Mouse (Mus musculus) CH12.LX (cell line): ENCODE results near the gene Bbs10.

Experiments used
- CTCF ChIP-seq, 2 experiments: IDR thresholded peaks in 1 of 2; conservative IDR thresholded peaks in 1 of 2; 2 replicates each; pipeline ENCODE4 v1.5.1; 2011 to 2012; ENCODE audit warnings: low read depth in 2 of 2, low read length in 2 of 2, improper control_type of control experiment in 1 of 2, inconsistent platforms in 1 of 2, mild to moderate bottlenecking in 1 of 2, moderate library complexity in 1 of 2
- ELF1 ChIP-seq: IDR thresholded peaks from 2 replicates; pipeline ENCODE4 v1.6.1; 2014; ENCODE audit warnings: low read depth, mild to moderate bottlenecking, inconsistent platforms, low read length, improper control_type of control experiment
- GABPA ChIP-seq: IDR thresholded peaks from 2 replicates; pipeline ENCODE4 v1.6.1; 2012; ENCODE audit warnings: low read depth, low read length, improper control_type of control experiment, inconsistent platforms; ENCODE audit not compliant: insufficient replicate concordance
- POLR2A ChIP-seq: IDR thresholded peaks from 2 replicates; pipeline ENCODE4 v1.6.1; 2011; ENCODE audit warnings: low read depth, mild to moderate bottlenecking, improper control_type of control experiment, low read length
- POLR2AphosphoS2 ChIP-seq: IDR thresholded peaks from 2 replicates; pipeline ENCODE4 v1.6.1; 2011; ENCODE audit warnings: low read depth, low read length, improper control_type of control experiment
- RAD21 ChIP-seq: IDR thresholded peaks from 2 replicates; pipeline ENCODE4 v1.6.1; 2011; ENCODE audit warnings: low read depth, mild to moderate bottlenecking, low read length, improper control_type of control experiment, moderate library complexity
- USF1 ChIP-seq: IDR thresholded peaks from 2 replicates; pipeline ENCODE4 v1.6.1; 2014; ENCODE audit warnings: low read depth, mild to moderate bottlenecking, inconsistent platforms, low read length, improper control_type of control experiment
- ZNF384 ChIP-seq: IDR thresholded peaks from 2 replicates; pipeline ENCODE4 v1.6.1; 2012; ENCODE audit warnings: low read depth, low read length, improper control_type of control experiment, inconsistent platforms

DNA sequence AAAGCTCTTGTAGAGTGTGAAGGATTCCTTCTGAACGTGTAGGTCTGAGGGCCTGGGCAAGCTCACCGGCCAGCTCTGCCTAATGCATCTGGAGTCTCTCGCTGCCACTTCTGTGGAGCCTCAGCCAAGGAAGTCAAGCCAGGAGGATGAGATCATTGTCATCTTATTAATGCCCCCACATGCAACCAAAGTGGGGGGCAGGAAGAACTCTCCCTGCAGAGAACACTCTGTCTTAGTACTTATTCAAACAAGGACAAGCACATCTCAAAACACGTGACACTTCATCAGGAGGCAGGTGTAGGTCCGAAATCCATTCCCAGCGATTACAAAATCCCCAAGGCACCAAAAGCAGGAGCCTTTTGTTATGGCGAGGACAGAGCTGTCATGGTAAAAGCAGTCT is 43.3 kb downstream of the Bbs10 start:
- TF ChIP-seq POLR2AphosphoS2, result no peak
- no peak for TF ChIP-seq POLR2A
- no peak for TF ChIP-seq CTCF (conservative IDR thresholded peaks at IDR 0.05 in 1 of 2, IDR thresholded peaks at IDR 0.05 in 1 of 2; ENCODE audit: low read depth in 2 of 2, low read length in 2 of 2)
- TF ChIP-seq USF1, result no peak
- TF ChIP-seq RAD21, result no peak
- no peak for TF ChIP-seq GABPA
- no peak for TF ChIP-seq ZNF384
- TF ChIP-seq ELF1, result no peak
